Mouse (Mus musculus) frontal cortex, adult (tissue): ENCODE data around the gene 6430628N08Rik.

ENCODE experiments used
- ATAC-seq: cut with Nextera tagmentation; 2 replicates; pipeline ENCODE4 v1.9.2; 2017; ENCODE audit warnings: mild to moderate bottlenecking, moderate library complexity, mixed read lengths; ENCODE audit not compliant: low TSS enrichment

Gene 6430628N08Rik

GRCm38 (mm10) chr4:115890553-115890952 is at the start of gene 6430628N08Rik:
Gene 6430628N08Rik (plus strand): TSS chr4:115890665.
- no peak for ATAC-seq

- no peak for ATAC-seq
These were observed 49.6 kb upstream of the 6430628N08Rik start for GRCm38 (mm10) chr4:115840842-115841241.

GRCm38 (mm10) chr4:115846656-115847055 is 43.8 kb upstream of the 6430628N08Rik start:
- no peak for ATAC-seq

- ATAC-seq, result peak; percentile 79
These were observed 43.1 kb upstream of the 6430628N08Rik start for GRCm38 (mm10) chr4:115847377-115847776.

- ATAC-seq, result 0 out of 2 replicates have a peak, but pooled peaks have one; percentile 18
These were observed 42.4 kb upstream of the 6430628N08Rik start for GRCm38 (mm10) chr4:115848083-115848482.

- no peak for ATAC-seq
These were observed 41.3 kb upstream of the 6430628N08Rik start for GRCm38 (mm10) chr4:115848990-115849677.

- ATAC-seq, result no peak
These were observed 40.4 kb upstream of the 6430628N08Rik start for GRCm38 (mm10) chr4:115850111-115850510.

- no peak for ATAC-seq
These were observed 39.8 kb upstream of the 6430628N08Rik start for GRCm38 (mm10) chr4:115850631-115851030.

GRCm38 (mm10) chr4:115851569-115851968 is 38.9 kb upstream of the 6430628N08Rik start:
- no peak for ATAC-seq

GRCm38 (mm10) chr4:115855100-115855499 is 35.4 kb upstream of the 6430628N08Rik start:
- no peak for ATAC-seq

GRCm38 (mm10) chr4:115855609-115856008 is 34.9 kb upstream of the 6430628N08Rik start:
- peak; percentile 91 for ATAC-seq

- no peak for ATAC-seq
These were observed 34.2 kb upstream of the 6430628N08Rik start for GRCm38 (mm10) chr4:115856282-115856681.

- ATAC-seq, result no peak
These were observed 33.1 kb upstream of the 6430628N08Rik start for GRCm38 (mm10) chr4:115857293-115857883.

- no peak for ATAC-seq
These were observed 27.1 kb upstream of the 6430628N08Rik start for GRCm38 (mm10) chr4:115863352-115863751.

- no peak for ATAC-seq
These were observed 26.6 kb upstream of the 6430628N08Rik start for GRCm38 (mm10) chr4:115863880-115864279.

- peak; percentile 95 for ATAC-seq
These were observed 20.8 kb upstream of the 6430628N08Rik start for GRCm38 (mm10) chr4:115869512-115870210.

GRCm38 (mm10) chr4:115873231-115873630 is 17.2 kb upstream of the 6430628N08Rik start:
- ATAC-seq, result no peak

GRCm38 (mm10) chr4:115878216-115878678 is 12.2 kb upstream of the 6430628N08Rik start:
- ATAC-seq, result peak; percentile 55; the same call in 1 of the 2 replicates

GRCm38 (mm10) chr4:115878828-115879227 is 11.6 kb upstream of the 6430628N08Rik start:
- no peak for ATAC-seq

GRCm38 (mm10) chr4:115881183-115881582 is 9.3 kb upstream of the 6430628N08Rik start:
- ATAC-seq, result no peak

- no peak for ATAC-seq
These were observed 8.3 kb upstream of the 6430628N08Rik start for GRCm38 (mm10) chr4:115882195-115882594.

GRCm38 (mm10) chr4:115884022-115884421 is 6.4 kb upstream of the 6430628N08Rik start, which contains the start of gene Kncn:
Gene Kncn (plus strand): TSS chr4:115884400.
- no peak for ATAC-seq
